Mouse (Mus musculus) hindbrain, embryonic 10.5 days (tissue): ENCODE data around the gene Fmo1. TPM values are rescaled to one million over a fixed set of nuclear protein-coding genes. Genes with fewer than 3 reads are reported as not detected.

Experiments
- DNase-seq: peaks from one replicate; pipeline ENCODE4 v3.0.0-alpha.2; 2017; ENCODE audit warnings: low spot score
- H3K27ac ChIP-seq: fragments of 300-500 bp; sonication (generic); 2 replicates; pipeline ENCODE4 v1.5.1; 2016; ENCODE audit warnings: mild to moderate bottlenecking, moderate library complexity
- H3K27me3 ChIP-seq: fragments of 300-500 bp; sonication (generic); 2 replicates; pipeline ENCODE4 v1.6.1; 2016; ENCODE audit warnings: mild to moderate bottlenecking; ENCODE audit not compliant: poor library complexity, insufficient read depth, severe bottlenecking
- H3K36me3 ChIP-seq: fragments of 300-500 bp; sonication (generic); 2 replicates; pipeline ENCODE4 v1.6.1; 2016; ENCODE audit warnings: mild to moderate bottlenecking, moderate library complexity
- H3K4me1 ChIP-seq: fragments of 300-500 bp; sonication (generic); replicated peaks from 2 replicates; pipeline ENCODE4 v1.6.1; 2016; ENCODE audit warnings: mild to moderate bottlenecking
- H3K4me3 ChIP-seq: fragments of 300-500 bp; sonication (generic); 2 replicates; pipeline ENCODE4 v1.5.1; 2016; ENCODE audit warnings: mild to moderate bottlenecking, moderate library complexity
- H3K9me3 ChIP-seq: fragments of 300-500 bp; sonication (generic); 2 replicates; pipeline ENCODE4 v1.6.1; 2016; ENCODE audit warnings: mild to moderate bottlenecking, moderate library complexity
- WGBS: fragments of 180-500 bp; shearing (Covaris S2); methylation state at CpG from one replicate; pipeline ENCODE4 v1.1.7; 2016; 5-methylcytosine and 5-hydroxymethylcytosine counted together
- polyA plus RNA-seq: library from polyadenylated mRNA; unstranded; fragments of >200 nt; fragmentation: Nextera tagmentation; extraction: Ambion mirVana; gene quantifications from 2 replicates; pipeline ENCODE4 v1.2.1, GENCODE M21; 2016

Fmo1 gene
- polyA plus RNA-seq, 1 experiment from 2014 or later, result 11.3 TPM

- 69% methylated on average over 18 of the region's 18 CpGs for WGBS
- Histone ChIP-seq H3K4me1 (peaks cover 31% of the 10 kb centered on the region), H3K9me3 (no peaks in the 10 kb centered on the region), H3K27ac (peak overlapping the region; percentile 83), H3K4me3 (no peak overlapping the region), H3K36me3 (no peaks in the 10 kb centered on the region), H3K27me3 (no peaks in the 10 kb centered on the region)
- DNase-seq, result no peak
Observed at GRCm38 (mm10) chr1:162857766-162858747, 8.4 kb downstream of the Fmo1 start.

- Histone ChIP-seq H3K36me3 (no peaks in the 10 kb centered on the region), H3K9me3 (no peaks in the 10 kb centered on the region), H3K4me3 (no peak overlapping the region), H3K4me1 (peaks cover 9% of the 10 kb centered on the region), H3K27ac (no peak overlapping the region), H3K27me3 (no peaks in the 10 kb centered on the region)
- no peak for DNase-seq
- 80% methylated on average over 3 of the region's 3 CpGs for WGBS
Observed at GRCm38 (mm10) chr1:162853812-162854482, 12.5 kb downstream of the Fmo1 start.

- Histone ChIP-seq H3K4me3 (no peak overlapping the region), H3K4me1 (no peaks in the 10 kb centered on the region), H3K27me3 (no peaks in the 10 kb centered on the region), H3K27ac (no peak overlapping the region), H3K36me3 (no peaks in the 10 kb centered on the region), H3K9me3 (no peaks in the 10 kb centered on the region)
- DNase-seq, result no peak
- 98% methylated on average over 6 of the region's 6 CpGs for WGBS
Observed at GRCm38 (mm10) chr1:162847554-162847953, 18.9 kb downstream of the Fmo1 start.

DNA sequence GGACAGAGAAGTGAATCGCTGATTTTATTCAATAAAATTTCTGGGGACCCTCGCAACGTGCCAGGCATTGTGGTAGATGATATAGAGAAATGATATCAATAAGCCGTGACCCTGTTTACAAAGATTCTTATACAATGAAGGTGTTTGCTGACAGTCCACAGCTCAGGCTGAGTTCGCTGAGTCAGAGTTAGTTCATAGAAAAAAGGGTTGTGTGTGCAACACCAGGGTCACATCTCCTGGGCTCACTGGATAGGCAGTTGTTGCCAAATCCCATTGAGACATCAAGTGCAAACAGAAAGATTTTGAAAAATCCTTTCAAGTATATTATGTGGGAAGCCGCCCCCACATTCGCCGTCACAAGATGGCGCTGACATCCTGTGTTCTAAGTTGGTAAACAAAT, 26.2 kb downstream of the Fmo1 start:
- no peaks in the 10 kb centered on the region for H3K9me3 ChIP-seq
- WGBS, result 94% methylated on average over 9 of the region's 9 CpGs
- H3K27ac ChIP-seq, result no peak overlapping the region
- DNase-seq, result no peak
- H3K27me3 ChIP-seq, result no peaks in the 10 kb centered on the region
- H3K4me3 ChIP-seq, result no peak overlapping the region
- no peaks in the 10 kb centered on the region for H3K36me3 ChIP-seq
- no peaks in the 10 kb centered on the region for H3K4me1 ChIP-seq

DNA sequence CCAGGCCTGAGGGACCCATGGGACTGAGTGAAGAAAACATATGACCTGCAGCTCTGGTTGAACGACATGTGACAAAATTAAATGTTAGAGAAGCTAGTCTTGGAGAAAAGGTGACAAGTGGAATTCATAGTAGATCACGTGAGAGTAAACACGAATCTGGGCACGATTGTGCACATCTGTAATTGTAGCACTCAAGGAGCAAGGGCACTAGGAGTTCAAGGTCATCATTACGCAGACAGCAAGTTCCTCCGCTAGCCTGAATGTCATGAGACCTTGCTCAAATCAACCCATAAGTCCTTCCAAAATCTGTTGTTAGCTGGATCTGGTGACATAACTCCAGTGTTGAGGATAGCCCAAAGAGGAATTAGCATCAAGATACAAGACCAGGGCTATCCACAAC, 27.4 kb downstream of the Fmo1 start:
- Histone ChIP-seq H3K9me3 (no peaks in the 10 kb centered on the region), H3K27ac (no peak overlapping the region), H3K4me3 (no peak overlapping the region), H3K4me1 (no peaks in the 10 kb centered on the region), H3K27me3 (no peaks in the 10 kb centered on the region), H3K36me3 (no peaks in the 10 kb centered on the region)
- WGBS, result 95% methylated on average over 6 of the region's 6 CpGs
- DNase-seq, result no peak

DNA sequence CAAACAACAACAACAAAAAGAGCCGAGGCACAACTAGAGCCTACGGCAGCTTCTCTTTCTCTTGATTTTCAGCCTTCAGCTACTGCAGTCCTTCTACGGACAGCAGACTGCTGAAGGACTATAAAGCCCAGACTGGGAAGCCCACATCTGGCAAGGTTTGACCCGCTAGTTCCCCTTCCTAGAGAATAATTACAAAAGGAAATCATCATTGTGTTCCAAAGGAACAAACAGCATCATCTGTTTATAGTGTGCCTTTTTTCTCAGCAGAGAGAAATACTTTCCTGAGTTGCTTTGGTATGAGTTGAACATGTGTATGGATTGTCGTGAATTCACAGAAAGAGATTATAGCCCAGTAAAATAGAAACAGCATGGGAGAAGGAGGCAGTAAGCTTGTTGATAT, 32.1 kb downstream of the Fmo1 start:
- WGBS, result 87% methylated on average over 5 of the region's 5 CpGs
- peaks cover 17% of the 10 kb centered on the region for H3K4me1 ChIP-seq
- H3K9me3 ChIP-seq, result no peaks in the 10 kb centered on the region
- H3K27me3 ChIP-seq, result no peaks in the 10 kb centered on the region
- H3K27ac ChIP-seq, result no peak overlapping the region
- no peak for DNase-seq
- no peaks in the 10 kb centered on the region for H3K36me3 ChIP-seq
- no peak overlapping the region for H3K4me3 ChIP-seq

GRCm38 (mm10) chr1:162832574-162832953, 33.8 kb downstream of the Fmo1 start:
- Histone ChIP-seq H3K4me1 (peaks cover 17% of the 10 kb centered on the region), H3K9me3 (no peaks in the 10 kb centered on the region), H3K36me3 (no peaks in the 10 kb centered on the region), H3K4me3 (peak overlapping the region; percentile 29), H3K27me3 (no peaks in the 10 kb centered on the region), H3K27ac (peak overlapping the region; percentile 88)
- 29% methylated on average over 5 of the region's 5 CpGs for WGBS
- DNase-seq, result no peak

GRCm38 (mm10) chr1:162831838-162832573, 34.4 kb downstream of the Fmo1 start:
- H3K27me3 ChIP-seq, result no peaks in the 10 kb centered on the region
- H3K27ac ChIP-seq, result peak overlapping the region; percentile 88
- H3K36me3 ChIP-seq, result no peaks in the 10 kb centered on the region
- H3K4me1 ChIP-seq, result peaks cover 17% of the 10 kb centered on the region
- DNase-seq, result peak; percentile 84
- WGBS, result 4% methylated on average over 5 of the region's 5 CpGs
- peak overlapping the region; percentile 29 for H3K4me3 ChIP-seq
- H3K9me3 ChIP-seq, result no peaks in the 10 kb centered on the region

- Histone ChIP-seq H3K9me3 (no peaks in the 10 kb centered on the region), H3K27me3 (no peaks in the 10 kb centered on the region), H3K4me3 (no peak overlapping the region), H3K36me3 (no peaks in the 10 kb centered on the region), H3K4me1 (peaks cover 9% of the 10 kb centered on the region), H3K27ac (no peak overlapping the region)
- DNase-seq, result no peak
- 95% methylated on average over 5 of the region's 5 CpGs for WGBS
Observed at GRCm38 (mm10) chr1:162819280-162819679, 47.1 kb downstream of the Fmo1 start.

DNA sequence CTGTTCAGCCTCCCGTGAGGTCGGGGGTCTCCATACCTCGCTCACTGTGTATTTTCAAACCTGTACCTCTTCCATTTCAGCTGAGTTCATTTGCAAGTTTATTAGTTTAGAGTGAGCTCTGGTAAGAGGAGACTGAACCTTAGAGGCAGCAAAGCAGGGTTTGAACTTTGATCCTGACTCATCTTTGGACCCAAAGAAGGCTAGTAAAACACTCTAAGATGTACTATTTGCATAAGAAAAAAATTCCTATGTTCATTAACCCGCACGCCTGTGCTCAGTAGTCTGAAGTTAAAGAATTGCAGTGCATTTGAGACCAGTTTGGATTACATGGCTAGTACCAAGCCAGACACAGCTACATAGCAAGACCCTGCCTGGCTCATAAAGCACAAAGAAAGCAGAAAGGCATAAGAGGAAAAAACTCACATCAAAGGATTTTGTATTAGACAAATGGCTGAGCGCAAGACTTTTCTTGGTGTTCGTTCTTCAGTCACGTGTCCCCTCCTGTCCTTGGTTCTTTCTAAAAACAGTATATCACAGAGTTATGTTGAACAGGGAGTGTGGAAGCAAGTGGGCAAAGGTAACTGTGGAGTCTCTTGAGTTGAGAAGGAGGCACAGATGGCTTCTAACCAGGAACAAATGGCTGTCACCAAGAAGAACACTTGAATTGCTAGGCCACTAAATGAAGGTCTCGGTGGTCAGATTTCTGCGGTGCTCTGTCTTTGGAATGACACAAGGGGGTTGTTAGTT, 50.9 kb downstream of the Fmo1 start:
- no peak for DNase-seq
- Histone ChIP-seq H3K9me3 (no peaks in the 10 kb centered on the region), H3K4me1 (peaks cover 9% of the 10 kb centered on the region), H3K36me3 (no peaks in the 10 kb centered on the region), H3K27me3 (no peaks in the 10 kb centered on the region), H3K4me3 (no peak overlapping the region), H3K27ac (0 out of 2 replicates have a peak overlapping the region, but pooled peaks have one; percentile 45)
- whole genome bisulfite sequencing, result 78% methylated on average over 10 of the region's 10 CpGs

- Histone ChIP-seq H3K27ac (0 out of 2 replicates have a peak overlapping the region, but pooled peaks have one; percentile 45), H3K9me3 (no peaks in the 10 kb centered on the region), H3K27me3 (no peaks in the 10 kb centered on the region), H3K36me3 (no peaks in the 10 kb centered on the region), H3K4me3 (no peak overlapping the region), H3K4me1 (peaks cover 9% of the 10 kb centered on the region)
- WGBS, result 76% methylated on average over 4 of the region's 4 CpGs
- DNase-seq, result no peak
Observed at GRCm38 (mm10) chr1:162814932-162815331, 51.5 kb downstream of the Fmo1 start.

- H3K4me1 ChIP-seq, result peaks cover 9% of the 10 kb centered on the region
- H3K4me3 ChIP-seq, result no peak within 1 kb of the TSS
- no peaks in the 10 kb centered on the region for H3K36me3 ChIP-seq
- WGBS, result 40% methylated on average over 8 of the region's 8 CpGs
- H3K9me3 ChIP-seq, result no peaks in the 10 kb centered on the region
- H3K27ac ChIP-seq, result 0 out of 2 replicates have a peak within 1 kb of the TSS, but pooled peaks have one; percentile 45
- peak; percentile 12 for DNase-seq
- no peaks in the 10 kb centered on the region for H3K27me3 ChIP-seq
Observed at GRCm38 (mm10) chr1:162813836-162814156, 52.6 kb downstream of the Fmo1 start, which contains the start of gene Fmo4. Gene Fmo4, minus strand, starts transcription at chr1:162813972.
